Mouse (Mus musculus) megakaryocyte, embryonic 14.5 days (primary cell): ENCODE data around the gene Cacna1e. TPM values are rescaled to one million over a fixed set of nuclear protein-coding genes. Genes with fewer than 3 reads are reported as not detected.

ENCODE experiments used
- H3K27me3 ChIP-seq: replicated peaks from 2 replicates; pipeline ENCODE3; 2012; ENCODE audit warnings: inconsistent platforms
- H3K36me3 ChIP-seq: replicated peaks from 2 replicates; pipeline ENCODE3; 2012; ENCODE audit warnings: low read length, inconsistent platforms, mixed read lengths
- H3K4me1 ChIP-seq: 2 replicates; pipeline ENCODE4 v1.6.1; 2012; ENCODE audit warnings: inconsistent platforms
- H3K4me3 ChIP-seq: replicated peaks from 2 replicates; pipeline ENCODE3; 2012; ENCODE audit warnings: moderate library complexity, mild to moderate bottlenecking, inconsistent platforms
- H3K9me3 ChIP-seq: 2 replicates; pipeline ENCODE4 v1.6.1; 2012; ENCODE audit warnings: inconsistent platforms
- FLI1 ChIP-seq: IDR thresholded peaks from 2 replicates; pipeline ENCODE4 v1.6.1; 2012; ENCODE audit warnings: low read length, inconsistent platforms, mixed read lengths
- GATA1 ChIP-seq: IDR thresholded peaks from 3 replicates; pipeline ENCODE4 v1.6.1; 2012; ENCODE audit warnings: mixed read lengths, low read length, inconsistent platforms, borderline replicate concordance
- polyA plus RNA-seq: library from polyadenylated mRNA; stranded (reverse); fragments of >175 nt; gene quantifications from 2 replicates; pipeline ENCODE4 v1.2.3, GENCODE M21; 2012; ENCODE audit warnings: low replicate concordance; ENCODE audit not compliant: insufficient read depth

The Cacna1e gene
- polyA plus RNA-seq, 1 experiment: 0.02 TPM

DNA sequence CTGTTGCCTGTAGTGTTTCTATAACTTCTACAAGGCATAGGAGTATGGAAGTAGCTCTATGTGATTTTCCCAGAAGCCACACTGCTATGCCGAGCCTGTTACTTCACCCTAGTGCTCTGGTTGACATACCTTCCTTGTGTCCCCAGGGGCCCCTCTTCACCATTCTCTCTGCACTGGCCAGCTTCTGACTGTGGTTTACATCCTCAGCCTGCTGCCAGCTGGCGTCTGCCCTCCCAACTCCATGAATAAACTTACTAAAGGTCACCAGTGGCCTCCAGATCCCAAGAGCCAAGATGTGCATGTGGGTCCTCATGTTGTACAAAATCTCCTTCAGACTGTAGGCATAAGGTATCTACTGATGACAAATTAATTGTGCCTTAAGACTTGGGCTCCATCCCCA is 230.3 kb downstream of the Cacna1e start:
- Histone ChIP-seq H3K4me1 (no peaks in the 10 kb centered on the region), H3K9me3 (0 out of 2 replicates have a peak, but pooled peaks cover 4% of the 10 kb centered on the region), H3K36me3 (no peaks in the 10 kb centered on the region), H3K4me3 (no peak overlapping the region), H3K27me3 (no peaks in the 10 kb centered on the region)
- TF ChIP-seq GATA1 (no peak), FLI1 (no peak)

DNA sequence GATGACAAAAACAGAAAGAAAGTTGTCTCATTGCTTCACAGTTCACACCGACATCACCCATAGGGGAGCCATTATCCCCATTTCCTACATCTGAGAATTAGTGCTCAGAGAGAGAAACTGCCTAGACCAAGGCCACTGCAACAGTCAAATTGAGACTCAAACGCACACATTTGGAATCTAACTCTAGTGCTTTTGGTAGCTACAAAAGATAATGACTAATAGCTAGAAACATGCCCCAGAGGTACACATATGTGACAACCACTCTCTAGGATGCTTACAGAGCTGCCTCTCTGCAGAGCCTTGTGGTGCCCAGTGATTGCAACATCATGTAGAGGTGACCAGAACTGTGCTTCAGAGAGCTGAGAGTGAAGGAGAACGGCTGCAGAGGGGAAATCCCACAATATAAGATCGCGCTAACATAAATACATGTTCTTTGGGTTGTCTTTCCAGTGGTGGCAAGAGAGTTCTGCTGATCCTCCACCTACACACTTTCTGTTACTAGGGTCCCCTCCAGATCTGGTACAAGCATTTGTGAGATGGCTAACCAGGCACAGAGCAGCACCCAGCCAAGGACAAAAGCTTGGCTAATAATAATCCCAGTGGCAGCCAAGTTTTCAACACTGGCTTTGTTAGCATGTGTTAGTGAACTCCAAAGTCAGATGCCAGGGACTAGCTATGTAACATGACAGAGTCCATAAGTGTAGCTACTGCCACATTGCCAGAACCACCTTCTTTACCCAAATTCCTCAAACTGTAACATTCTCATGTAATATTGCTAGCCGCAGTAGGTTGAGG is 237.9 kb downstream of the Cacna1e start:
- no peak for TF ChIP-seq GATA1
- TF ChIP-seq FLI1: no peak
- H3K4me3 ChIP-seq: no peak overlapping the region
- no peaks in the 10 kb centered on the region for H3K9me3 ChIP-seq
- no peaks in the 10 kb centered on the region for H3K4me1 ChIP-seq
- H3K27me3 ChIP-seq: no peaks in the 10 kb centered on the region
- no peaks in the 10 kb centered on the region for H3K36me3 ChIP-seq

GRCm38 (mm10) chr1:154637821-154638220 is 246.5 kb downstream of the Cacna1e start:
- TF ChIP-seq GATA1 (no peak), FLI1 (no peak)
- Histone ChIP-seq H3K27me3 (no peaks in the 10 kb centered on the region), H3K36me3 (no peaks in the 10 kb centered on the region), H3K4me1 (no peaks in the 10 kb centered on the region), H3K9me3 (no peaks in the 10 kb centered on the region), H3K4me3 (no peak overlapping the region)

DNA sequence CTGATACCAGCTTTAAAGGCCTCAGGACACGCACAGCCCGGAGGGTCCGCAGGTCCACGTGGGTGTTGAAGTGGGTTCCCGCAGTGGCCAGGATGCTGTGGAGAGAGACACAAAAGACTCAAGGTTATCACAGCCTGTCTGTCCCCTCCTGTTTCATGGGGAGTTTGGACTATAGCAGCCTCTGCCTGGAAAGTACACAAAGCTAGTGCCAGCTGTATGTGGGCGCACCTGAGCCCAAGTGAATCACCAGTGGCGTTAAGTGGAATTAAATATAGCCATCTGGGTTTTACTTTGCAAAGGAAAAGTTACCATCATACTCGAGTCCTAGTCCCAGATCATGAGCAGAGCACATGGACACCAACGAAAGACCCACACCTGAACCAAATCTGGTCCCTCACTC is 248.5 kb downstream of the Cacna1e start:
- TF ChIP-seq GATA1 (no peak), FLI1 (no peak)
- H3K36me3 ChIP-seq: no peaks in the 10 kb centered on the region
- no peaks in the 10 kb centered on the region for H3K4me1 ChIP-seq
- H3K4me3 ChIP-seq: no peak overlapping the region
- no peaks in the 10 kb centered on the region for H3K27me3 ChIP-seq
- H3K9me3 ChIP-seq: no peaks in the 10 kb centered on the region

DNA sequence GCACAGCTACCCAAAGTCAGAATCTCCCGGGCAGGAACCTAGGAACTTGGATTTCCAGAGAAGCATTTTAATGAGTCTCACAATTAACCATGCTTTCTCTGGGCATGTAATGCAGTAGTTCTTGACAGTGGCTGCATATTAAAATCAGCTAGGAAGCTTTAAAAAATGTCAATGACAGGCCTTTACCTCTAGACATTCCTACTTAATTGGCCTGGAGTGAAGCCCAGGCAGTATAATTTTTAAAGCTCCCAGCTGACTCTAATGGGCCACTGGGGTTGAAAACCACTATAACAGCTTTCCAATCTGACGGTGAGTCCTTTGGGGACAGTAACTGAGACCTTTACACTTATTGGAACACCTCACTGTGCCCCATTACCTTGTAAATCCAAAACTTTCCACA is 251.4 kb downstream of the Cacna1e start:
- no peaks in the 10 kb centered on the region for H3K36me3 ChIP-seq
- no peaks in the 10 kb centered on the region for H3K27me3 ChIP-seq
- no peak for TF ChIP-seq GATA1
- TF ChIP-seq FLI1: no peak
- H3K4me3 ChIP-seq: no peak overlapping the region
- H3K9me3 ChIP-seq: no peaks in the 10 kb centered on the region
- H3K4me1 ChIP-seq: no peaks in the 10 kb centered on the region

DNA sequence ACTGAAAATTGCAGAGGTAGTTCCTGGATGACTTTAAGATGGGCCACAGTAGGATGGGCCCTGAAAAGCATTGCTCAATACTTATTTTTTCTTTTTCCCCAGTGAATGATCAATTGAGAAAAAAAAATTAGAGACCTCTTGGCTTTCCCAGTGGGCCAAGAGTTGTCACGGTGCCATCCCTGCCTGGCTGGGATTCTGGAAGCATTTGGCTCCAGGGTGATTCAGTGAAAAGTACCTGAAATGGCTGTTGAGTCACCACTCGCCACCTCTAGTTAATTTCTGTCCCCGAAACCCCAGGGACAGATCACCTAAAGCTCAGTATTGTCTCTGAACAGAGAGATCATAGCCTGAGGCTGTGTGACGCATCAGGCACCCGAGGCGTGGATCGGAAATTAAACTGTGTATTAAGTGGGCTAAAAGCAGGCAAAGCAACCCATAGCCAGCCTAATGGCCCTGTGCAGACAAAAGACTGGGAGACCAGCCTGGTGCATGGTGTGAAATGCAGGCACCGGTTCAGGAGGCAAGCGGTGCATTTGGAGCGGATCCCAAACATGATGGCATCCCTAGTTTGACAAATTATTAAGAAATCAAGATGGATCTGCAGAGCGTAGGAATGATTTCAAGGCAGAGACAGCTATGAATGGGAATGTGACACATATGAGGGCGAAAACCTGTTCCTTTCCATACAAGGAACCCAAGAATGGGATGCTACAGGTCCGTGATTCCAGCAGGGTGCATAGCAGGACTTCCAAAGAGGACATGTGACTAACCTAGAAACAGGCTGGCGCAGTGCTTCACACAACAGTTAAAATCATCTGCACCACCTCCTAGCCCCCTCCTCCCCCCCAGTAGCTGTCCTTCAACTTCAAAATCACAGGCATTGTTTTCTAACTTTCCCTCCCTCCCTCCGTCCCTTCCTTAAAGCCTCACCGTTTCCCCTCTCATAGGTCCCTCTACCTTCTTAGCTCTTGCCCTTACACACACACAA is 261.3 kb downstream of the Cacna1e start:
- Histone ChIP-seq H3K27me3 (no peaks in the 10 kb centered on the region), H3K4me1 (no peaks in the 10 kb centered on the region), H3K9me3 (peaks cover 4% of the 10 kb centered on the region; the same call in 1 of the 2 replicates), H3K36me3 (no peaks in the 10 kb centered on the region), H3K4me3 (no peak overlapping the region)
- TF ChIP-seq FLI1 (no peak), GATA1 (no peak)

GRCm38 (mm10) chr1:154617743-154618455 is 266.4 kb downstream of the Cacna1e start:
- Histone ChIP-seq H3K36me3 (no peaks in the 10 kb centered on the region), H3K4me1 (no peaks in the 10 kb centered on the region), H3K9me3 (peaks cover 2% of the 10 kb centered on the region; the same call in 1 of the 2 replicates), H3K4me3 (no peak overlapping the region), H3K27me3 (no peaks in the 10 kb centered on the region)
- no peak for TF ChIP-seq GATA1
- no peak for TF ChIP-seq FLI1

- Histone ChIP-seq H3K27me3 (no peaks in the 10 kb centered on the region), H3K36me3 (no peaks in the 10 kb centered on the region), H3K9me3 (no peaks in the 10 kb centered on the region), H3K4me3 (no peak overlapping the region), H3K4me1 (no peaks in the 10 kb centered on the region)
- TF ChIP-seq GATA1: no peak
- no peak for TF ChIP-seq FLI1
These were observed 268.5 kb downstream of the Cacna1e start for GRCm38 (mm10) chr1:154615759-154616158.

GRCm38 (mm10) chr1:154608516-154608915 is 275.8 kb downstream of the Cacna1e start:
- no peaks in the 10 kb centered on the region for H3K36me3 ChIP-seq
- no peaks in the 10 kb centered on the region for H3K27me3 ChIP-seq
- H3K4me1 ChIP-seq: no peaks in the 10 kb centered on the region
- no peak overlapping the region for H3K4me3 ChIP-seq
- TF ChIP-seq GATA1 (no peak), FLI1 (no peak)
- no peaks in the 10 kb centered on the region for H3K9me3 ChIP-seq
